Comparison of ENCODE assay signal across 20 mouse cellular contexts in the genomic region with DNA sequence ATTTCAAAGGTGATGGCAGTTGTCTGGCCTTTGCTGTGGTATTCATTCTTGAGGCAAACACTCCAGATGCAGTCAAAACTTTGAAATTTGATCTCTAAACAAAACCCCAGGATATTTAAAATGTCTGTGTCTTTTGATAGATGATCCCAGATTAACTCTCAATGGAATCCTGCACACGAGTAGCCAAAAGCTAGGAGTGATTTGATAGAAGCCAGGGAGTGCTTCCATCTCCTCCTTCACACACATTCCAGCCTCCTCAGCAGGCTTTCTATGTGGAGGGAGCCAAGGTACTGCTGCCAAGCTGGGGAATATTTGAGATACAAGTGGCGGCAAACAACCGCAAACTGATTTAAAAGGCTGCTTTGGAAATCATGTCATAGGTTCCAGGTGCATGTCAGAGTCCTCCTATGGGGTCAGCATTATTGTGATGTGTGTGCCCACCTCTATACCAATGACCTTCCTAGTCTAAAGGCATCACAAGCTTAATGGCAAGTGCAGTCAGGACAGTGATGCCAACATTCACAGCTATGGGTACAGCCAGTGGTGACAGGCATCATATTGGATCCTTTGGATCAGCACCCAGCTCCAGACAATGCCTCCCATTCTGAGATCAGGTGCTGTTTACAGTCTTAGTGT. TPM values are rescaled to one million over a fixed set of nuclear protein-coding genes. Genes with fewer than 3 reads are reported as not detected.
DNase-seq lines count a peak whose midpoint lies in the region; ATAC-seq and TF ChIP-seq lines count a peak whose summit lies in the region.
"Had no signal": no experiment of that assay in that cellular context is flagged by ENCODE, and none has a peak within 500 bp of the region (broad histone marks: within the 10 kb centered on the region; RNA-seq: fewer than 3 reads in every experiment).

No protein-coding gene starts in this region.

- no peak for ATAC-seq in intestine, embryonic 14.5 days (replicated peaks; ENCODE audit: low FRiP score, low TSS enrichment, low read depth)
- no peak for ATAC-seq in intestine, postnatal 0 days
- ATAC-seq in midbrain, embryonic 14.5 days (ENCODE audit: low FRiP score, low TSS enrichment) = no peak
- ATAC-seq: forebrain, embryonic 14.5 days had no signal

- no peak overlapping the region for H3K4me2 ChIP-seq in intestine, embryonic 14.5 days (ENCODE audit: low read length)
- no peak overlapping the region for H3K4me2 ChIP-seq in intestine, postnatal 0 days (replicated peaks; ENCODE audit: low read depth)
- H3K4me2 ChIP-seq in midbrain, embryonic 14.5 days (ENCODE audit: low read length) = no peak overlapping the region
- H3K4me2 ChIP-seq: hindbrain, embryonic 14.5 days had no signal

- no peak overlapping the region for H3K27ac ChIP-seq in intestine, embryonic 14.5 days (ENCODE audit: low read depth)
- H3K27ac ChIP-seq in intestine, postnatal 0 days (ENCODE audit: low read depth, low read length) = no peak overlapping the region
- H3K27ac ChIP-seq in midbrain, embryonic 14.5 days (replicated peaks; ENCODE audit: low read depth, low read length) = no peak overlapping the region
- H3K27ac ChIP-seq: embryonic facial prominence, embryonic 10.5 days; forebrain, embryonic 10.5 days; gastrocnemius, adult 2 months; hindbrain, embryonic 10.5 days; hindbrain, embryonic 14.5 days had no signal

- H3K9me3 ChIP-seq in intestine, embryonic 14.5 days (ENCODE audit: control insufficient read depth, low read length) = no peaks in the 10 kb centered on the region
- no peaks in the 10 kb centered on the region for H3K9me3 ChIP-seq in intestine, postnatal 0 days (ENCODE audit: control insufficient read depth)
- no peaks in the 10 kb centered on the region for H3K9me3 ChIP-seq in midbrain, embryonic 14.5 days (ENCODE audit: control insufficient read depth, low read length)
- H3K9me3 ChIP-seq: embryonic facial prominence, embryonic 10.5 days; forebrain, embryonic 10.5 days; hindbrain, embryonic 10.5 days had no signal

- no peak overlapping the region for H3K9ac ChIP-seq in intestine, embryonic 14.5 days (ENCODE audit: low read length)
- H3K9ac ChIP-seq in intestine, postnatal 0 days (ENCODE audit: low read depth, low read length) = no peak overlapping the region
- no peak overlapping the region for H3K9ac ChIP-seq in midbrain, embryonic 14.5 days (replicated peaks; ENCODE audit: low read length)
- H3K9ac ChIP-seq: hindbrain, embryonic 14.5 days had no signal

- H3K27me3 ChIP-seq in intestine, embryonic 14.5 days (replicated peaks; ENCODE audit: control insufficient read depth, insufficient read depth, low read length) = no peaks in the 10 kb centered on the region
- H3K27me3 ChIP-seq in intestine, postnatal 0 days (replicated peaks; ENCODE audit: control insufficient read depth, insufficient read depth, low read length) = no peaks in the 10 kb centered on the region
- peaks cover 7% of the 10 kb centered on the region; the same call in 1 of the 2 replicates for H3K27me3 ChIP-seq in midbrain, embryonic 14.5 days (ENCODE audit: control insufficient read depth, insufficient read depth, low read length)

- H3K36me3 ChIP-seq in intestine, embryonic 14.5 days (ENCODE audit: control insufficient read depth, insufficient read depth, low read length) = no peaks in the 10 kb centered on the region
- H3K36me3 ChIP-seq in intestine, postnatal 0 days (ENCODE audit: control insufficient read depth, insufficient read depth) = no peaks in the 10 kb centered on the region
- no peaks in the 10 kb centered on the region for H3K36me3 ChIP-seq in midbrain, embryonic 14.5 days (ENCODE audit: control insufficient read depth, insufficient read depth, low read length)
- H3K36me3 ChIP-seq: embryonic facial prominence, embryonic 10.5 days; forebrain, embryonic 10.5 days; hindbrain, embryonic 10.5 days had no signal

- no peak for TF ChIP-seq CTCF in intestine, postnatal 0 days (IDR thresholded peaks at IDR 0.05; ENCODE audit: low read depth)
- TF ChIP-seq CTCF in lung, adult 2 months (IDR thresholded peaks at IDR 0.05; ENCODE audit: insufficient read depth, low read length) = no peak

- peaks cover 15% of the 10 kb centered on the region for H3K4me1 ChIP-seq in intestine, embryonic 14.5 days (replicated peaks; ENCODE audit: control insufficient read depth, insufficient read depth, low read length)
- 0 out of 2 replicates have a peak, but pooled peaks cover 6% of the 10 kb centered on the region for H3K4me1 ChIP-seq in intestine, postnatal 0 days (replicated peaks; ENCODE audit: control insufficient read depth, insufficient read depth, low read length)
- H3K4me1 ChIP-seq in lung, adult 2 months (ENCODE audit: control insufficient read depth, insufficient read depth, low read length) = peaks cover 6% of the 10 kb centered on the region
- no peaks in the 10 kb centered on the region for H3K4me1 ChIP-seq in midbrain, embryonic 14.5 days (ENCODE audit: control insufficient read depth, insufficient read depth, low read length)

- no peak overlapping the region for H3K4me3 ChIP-seq in intestine, embryonic 14.5 days (ENCODE audit: low read depth, low read length)
- no peak overlapping the region for H3K4me3 ChIP-seq in intestine, postnatal 0 days (ENCODE audit: low read depth, low read length)
- H3K4me3 ChIP-seq in lung, adult 2 months (replicated peaks; ENCODE audit: extremely low read depth, low read depth, low read length) = no peak overlapping the region
- no peak overlapping the region for H3K4me3 ChIP-seq in midbrain, embryonic 14.5 days (replicated peaks; ENCODE audit: low read depth, low read length)
- H3K4me3 ChIP-seq: embryonic facial prominence, embryonic 10.5 days; forebrain, embryonic 10.5 days; gastrocnemius, adult 2 months; hindbrain, embryonic 10.5 days had no signal

- peak; percentile 50 for DNase-seq in intestine, embryonic 14.5 days (ENCODE audit: low spot score)
- DNase-seq in Muller cell, postnatal 12 days (ENCODE audit: inconsistent ontology term) = peak; percentile 66
- DNase-seq in lung, adult 2 months = peak; percentile 12
- DNase-seq in lung, postnatal 10 days = peak; percentile 51
- DNase-seq in layer of hippocampus, postnatal 10 days (ENCODE audit: low spot score in 2 of 2) = no peak
- no peak for DNase-seq in midbrain, embryonic 14.5 days
- no peak for DNase-seq in left cerebral cortex, adult 9 months (ENCODE audit: low spot score in 2 of 2)
- DNase-seq: adrenal gland, postnatal 14 days; cerebellum, adult 18-20 months; cerebellum, postnatal 10 days; gastrocnemius, adult 2 months; gastrocnemius, postnatal 25 days; heart, postnatal 14 days had no signal

- TF ChIP-seq POLR2A in lung, adult 2 months (IDR thresholded peaks at IDR 0.05; ENCODE audit: borderline replicate concordance, extremely low read depth, low read depth, low read length) = no peak

- WGBS in intestine, embryonic 14.5 days = 54% methylated on average over 3 of the region's 3 CpGs
- 79% methylated on average over 3 of the region's 3 CpGs for WGBS in intestine, postnatal 0 days
- 49% methylated on average over 3 of the region's 3 CpGs for WGBS in lung, adult 2 months
- 72% methylated on average over 3 of the region's 3 CpGs for WGBS in midbrain, embryonic 14.5 days

RNA-seq across cellular contexts. Expression of gene Stard13, which starts 39.6 kb away (rescaled TPM):
- polyA plus RNA-seq in intestine, embryonic 14.5 days (2014; fragmentation: Nextera tagmentation; extraction: Ambion mirVana) = 13.0 and 15.3 TPM in 2 replicates
- polyA plus RNA-seq in intestine, postnatal 0 days (2015; fragmentation: Nextera tagmentation; extraction: Ambion mirVana) = 3.7 and 5.1 TPM in 2 replicates
- 45.6 and 57.3 TPM in 2 replicates for polyA plus RNA-seq in lung, adult 2 months (2012; rRNA removed)
- total RNA-seq in layer of hippocampus, postnatal 10 days (2021) = 10 to 100 TPM; 16.9 to 17.0 TPM
- 1.3 and 2.8 TPM in 2 replicates for polyA plus RNA-seq in midbrain, embryonic 14.5 days (2014; fragmentation: Nextera tagmentation; extraction: Ambion mirVana)
- total RNA-seq: granulocyte monocyte progenitor cell, adult 5-6 weeks had no signal

Comparison
In these comparisons a context has a peak if more than half of its experiments do, and no peak if none do; other contexts are left out.
1. DNase-seq: peak in intestine, embryonic 14.5 days (single experiment), Muller cell, postnatal 12 days (single experiment), lung, adult 2 months (single experiment) and lung, postnatal 10 days (single experiment); none in layer of hippocampus, postnatal 10 days (0 of 2), midbrain, embryonic 14.5 days (single experiment) and left cerebral cortex, adult 9 months (0 of 2).